Mouse (Mus musculus) frontal cortex, postnatal 10 days (tissue): ENCODE measurements at regions not wholly inside any gene's neighbourhood (a gene's known extent, or its start where the extent isn't known, plus 50 kb on each side); places are given as distances from the start of the nearest gene placed in this dataset.

Source experiments
- DNase-seq, 2 experiments: peaks; one replicate each; pipeline ENCODE4 v3.0.0; 2022; ENCODE audit warnings: low spot score in 2 of 2, mixed read lengths in 1 of 2

- DNase-seq: no peak
These were observed 155.7 kb downstream of the Dad1 start for GRCm38 (mm10) chr14:54098122-54098775.

GRCm38 (mm10) chr14:54097026-54097425 lies 156.9 kb downstream of the Dad1 start:
- no peak for DNase-seq

- no peak for DNase-seq
These were observed 161.5 kb downstream of the Dad1 start for GRCm38 (mm10) chr14:54092444-54092843.

GRCm38 (mm10) chr14:54086660-54087059 lies 167.2 kb downstream of the Dad1 start:
- DNase-seq: peak in 1 of 2 experiments; percentile 47

- no peak for DNase-seq
These were observed 179.2 kb downstream of the Dad1 start for GRCm38 (mm10) chr14:54074659-54075058.

- DNase-seq: no peak
These were observed 181.5 kb downstream of the Dad1 start for GRCm38 (mm10) chr14:54072283-54072912.

GRCm38 (mm10) chr14:54070240-54070639 lies 183.7 kb downstream of the Dad1 start:
- DNase-seq: no peak

- no peak for DNase-seq
These were observed 185.2 kb downstream of the Dad1 start for GRCm38 (mm10) chr14:54068684-54069083.

- no peak for DNase-seq
These were observed 188.4 kb downstream of the Dad1 start for GRCm38 (mm10) chr14:54065466-54065865.

- DNase-seq: peak; percentile 69 to 79
These were observed 189.1 kb downstream of the Dad1 start for GRCm38 (mm10) chr14:54064541-54065402.

GRCm38 (mm10) chr14:54061570-54061969 lies 192.3 kb downstream of the Dad1 start:
- DNase-seq: no peak

GRCm38 (mm10) chr14:54059776-54060175 lies 194.1 kb downstream of the Dad1 start:
- DNase-seq: peak; percentile 72 to 80

GRCm38 (mm10) chr14:54059096-54059495 lies 194.8 kb downstream of the Dad1 start:
- no peak for DNase-seq

GRCm38 (mm10) chr14:54056691-54057090 lies 197.2 kb downstream of the Dad1 start:
- DNase-seq: no peak

- DNase-seq: no peak
These were observed 198.5 kb downstream of the Dad1 start for GRCm38 (mm10) chr14:54055390-54055789.

GRCm38 (mm10) chr14:54042286-54042685 lies 211.6 kb downstream of the Dad1 start:
- DNase-seq: no peak

- DNase-seq: no peak
These were observed 213.3 kb downstream of the Dad1 start for GRCm38 (mm10) chr14:54040644-54041043.

- no peak for DNase-seq
These were observed 219.4 kb downstream of the Dad1 start for GRCm38 (mm10) chr14:54034516-54034915.

- DNase-seq: no peak
These were observed 230.4 kb downstream of the Dad1 start for GRCm38 (mm10) chr14:54023552-54023951.

- no peak for DNase-seq
These were observed 232.5 kb downstream of the Dad1 start for GRCm38 (mm10) chr14:54021443-54021842.

- DNase-seq: no peak
These were observed 239.3 kb downstream of the Dad1 start for GRCm38 (mm10) chr14:54014628-54015027.

GRCm38 (mm10) chr14:54002083-54002482 lies 251.8 kb downstream of the Dad1 start:
- DNase-seq: no peak

GRCm38 (mm10) chr14:54000527-54000926 lies 253.4 kb downstream of the Dad1 start:
- DNase-seq: no peak
